Mouse (Mus musculus) neural tube, embryonic 13.5 days (tissue): ENCODE measurements around the gene 4931428F04Rik. TPM values are rescaled to one million over a fixed set of nuclear protein-coding genes. Genes with fewer than 3 reads are reported as not detected.

Source experiments
- ATAC-seq: fragments of 200-750 bp; cut with Nextera tagmentation; 2 replicates; pipeline ENCODE4 v1.8.0; 2017; ENCODE audit warnings: low read depth, mild to moderate bottlenecking, moderate TSS enrichment, moderate library complexity
- H3K27ac ChIP-seq: fragments of 300-500 bp; sonication (generic); replicated peaks from 2 replicates; pipeline ENCODE4 v1.5.1; 2015; ENCODE audit warnings: moderate library complexity, mild to moderate bottlenecking, inconsistent platforms
- H3K27me3 ChIP-seq: fragments of 300-500 bp; sonication (generic); 2 replicates; pipeline ENCODE4 v1.6.1; 2015; ENCODE audit warnings: mild to moderate bottlenecking, inconsistent platforms
- H3K36me3 ChIP-seq: fragments of 300-500 bp; sonication (generic); 2 replicates; pipeline ENCODE4 v1.6.1; 2015; ENCODE audit warnings: mild to moderate bottlenecking, inconsistent platforms
- H3K4me1 ChIP-seq: fragments of 300-500 bp; sonication (generic); replicated peaks from 2 replicates; pipeline ENCODE4 v1.6.1; 2015; ENCODE audit warnings: inconsistent platforms
- H3K4me2 ChIP-seq: fragments of 300-500 bp; sonication (generic); 2 replicates; pipeline ENCODE4 v1.6.1; 2015; ENCODE audit warnings: inconsistent platforms, mild to moderate bottlenecking, moderate library complexity
- H3K4me3 ChIP-seq: fragments of 300-500 bp; sonication (generic); 2 replicates; pipeline ENCODE4 v1.5.1; 2015; ENCODE audit warnings: mild to moderate bottlenecking, inconsistent platforms
- H3K9ac ChIP-seq: fragments of 300-500 bp; sonication (generic); 2 replicates; pipeline ENCODE4 v1.6.1; 2015; ENCODE audit warnings: moderate library complexity, mild to moderate bottlenecking, inconsistent platforms
- H3K9me3 ChIP-seq: fragments of 300-500 bp; sonication (generic); 2 replicates; pipeline ENCODE4 v1.6.1; 2016; ENCODE audit warnings: inconsistent platforms
- WGBS: fragments of 180-500 bp; shearing (Covaris S2); methylation state at CpG from one replicate; pipeline ENCODE4 v1.1.7; 2015; 5-methylcytosine and 5-hydroxymethylcytosine counted together
- polyA plus RNA-seq: library from polyadenylated mRNA; unstranded; fragments of >200 nt; fragmentation: Nextera tagmentation; extraction: Ambion mirVana; gene quantifications from 2 replicates; pipeline ENCODE4 v1.2.1, GENCODE M21; 2015

4931428F04Rik gene
- polyA plus RNA-seq, 1 experiment from 2014 or later: 124 TPM

- peaks cover 22% of the 10 kb centered on the region for H3K4me1 ChIP-seq
- H3K4me3 ChIP-seq: peak within 1 kb of the TSS; percentile 17; the same call in 1 of the 2 replicates
- no peaks in the 10 kb centered on the region for H3K9me3 ChIP-seq
- peak; percentile 37 for ATAC-seq
- WGBS: 11% methylated on average over 30 of the region's 30 CpGs
- peak within 1 kb of the TSS; percentile 54 for H3K9ac ChIP-seq
- H3K27me3 ChIP-seq: no peaks in the 10 kb centered on the region
- peak within 1 kb of the TSS; percentile 47 for H3K4me2 ChIP-seq
- H3K36me3 ChIP-seq: peaks cover 85% of the 10 kb centered on the region
- H3K27ac ChIP-seq: peak within 1 kb of the TSS; percentile 61
These were observed 15.8 kb upstream of the 4931428F04Rik start, which contains the start of gene Elmo3 for GRCm38 (mm10) chr8:105305211-105306145. Gene Elmo3, plus strand, starts transcription at chr8:105305601.

- Histone ChIP-seq H3K36me3 (peaks cover 87% of the 10 kb centered on the region), H3K27me3 (no peaks in the 10 kb centered on the region), H3K9ac (no peak overlapping the region), H3K4me3 (no peak overlapping the region), H3K9me3 (no peaks in the 10 kb centered on the region), H3K27ac (peak overlapping the region; percentile 34), H3K4me2 (no peak overlapping the region), H3K4me1 (peaks cover 22% of the 10 kb centered on the region)
- WGBS: 66% methylated on average over 9 of the region's 9 CpGs
- peak; percentile 24; the same call in 1 of the 2 replicates for ATAC-seq
These were observed 14.9 kb upstream of the 4931428F04Rik start for GRCm38 (mm10) chr8:105304325-105305210.

DNA sequence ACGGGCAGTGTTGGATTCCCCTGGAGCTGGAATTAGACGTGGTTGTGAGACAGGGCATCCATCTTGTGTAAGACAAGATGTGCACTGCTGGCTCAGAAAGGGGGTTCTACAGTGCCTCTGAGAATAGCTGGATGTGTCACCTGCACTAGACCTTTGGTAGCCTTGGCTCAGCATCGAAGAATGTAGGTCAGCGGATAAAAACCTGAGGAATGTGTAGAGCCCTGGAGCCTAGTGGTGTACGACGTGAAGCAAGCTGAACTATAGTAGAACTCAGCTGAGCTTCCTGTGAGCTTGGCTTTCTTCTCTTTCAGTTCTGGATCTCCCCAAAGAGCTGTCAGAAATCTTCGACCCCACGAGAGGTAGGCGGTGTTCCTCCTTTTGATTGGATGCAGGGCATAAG, 14.2 kb upstream of the 4931428F04Rik start:
- Histone ChIP-seq H3K36me3 (peaks cover 82% of the 10 kb centered on the region), H3K9me3 (no peaks in the 10 kb centered on the region), H3K9ac (no peak overlapping the region), H3K4me1 (peaks cover 26% of the 10 kb centered on the region), H3K27me3 (no peaks in the 10 kb centered on the region), H3K4me2 (no peak overlapping the region), H3K27ac (0 out of 2 replicates have a peak overlapping the region, but pooled peaks have one; percentile 34), H3K4me3 (no peak overlapping the region)
- ATAC-seq: no peak
- 83% methylated on average over 9 of the region's 9 CpGs for WGBS

GRCm38 (mm10) chr8:105303396-105303795, 13.7 kb upstream of the 4931428F04Rik start:
- H3K4me1 ChIP-seq: peaks cover 31% of the 10 kb centered on the region
- H3K4me2 ChIP-seq: no peak overlapping the region
- H3K9ac ChIP-seq: no peak overlapping the region
- 84% methylated on average over 8 of the region's 8 CpGs for WGBS
- no peak overlapping the region for H3K27ac ChIP-seq
- H3K36me3 ChIP-seq: peaks cover 77% of the 10 kb centered on the region
- H3K4me3 ChIP-seq: no peak overlapping the region
- no peak for ATAC-seq
- no peaks in the 10 kb centered on the region for H3K27me3 ChIP-seq
- no peaks in the 10 kb centered on the region for H3K9me3 ChIP-seq

GRCm38 (mm10) chr8:105299962-105300361, 10.3 kb upstream of the 4931428F04Rik start:
- Histone ChIP-seq H3K4me3 (no peak overlapping the region), H3K27me3 (no peaks in the 10 kb centered on the region; the same call in 1 of the 2 replicates), H3K4me2 (no peak overlapping the region), H3K27ac (no peak overlapping the region), H3K9me3 (no peaks in the 10 kb centered on the region), H3K4me1 (peaks cover 29% of the 10 kb centered on the region), H3K36me3 (peaks cover 55% of the 10 kb centered on the region), H3K9ac (no peak overlapping the region)
- WGBS: 93% methylated on average over 8 of the region's 8 CpGs
- no peak for ATAC-seq

DNA sequence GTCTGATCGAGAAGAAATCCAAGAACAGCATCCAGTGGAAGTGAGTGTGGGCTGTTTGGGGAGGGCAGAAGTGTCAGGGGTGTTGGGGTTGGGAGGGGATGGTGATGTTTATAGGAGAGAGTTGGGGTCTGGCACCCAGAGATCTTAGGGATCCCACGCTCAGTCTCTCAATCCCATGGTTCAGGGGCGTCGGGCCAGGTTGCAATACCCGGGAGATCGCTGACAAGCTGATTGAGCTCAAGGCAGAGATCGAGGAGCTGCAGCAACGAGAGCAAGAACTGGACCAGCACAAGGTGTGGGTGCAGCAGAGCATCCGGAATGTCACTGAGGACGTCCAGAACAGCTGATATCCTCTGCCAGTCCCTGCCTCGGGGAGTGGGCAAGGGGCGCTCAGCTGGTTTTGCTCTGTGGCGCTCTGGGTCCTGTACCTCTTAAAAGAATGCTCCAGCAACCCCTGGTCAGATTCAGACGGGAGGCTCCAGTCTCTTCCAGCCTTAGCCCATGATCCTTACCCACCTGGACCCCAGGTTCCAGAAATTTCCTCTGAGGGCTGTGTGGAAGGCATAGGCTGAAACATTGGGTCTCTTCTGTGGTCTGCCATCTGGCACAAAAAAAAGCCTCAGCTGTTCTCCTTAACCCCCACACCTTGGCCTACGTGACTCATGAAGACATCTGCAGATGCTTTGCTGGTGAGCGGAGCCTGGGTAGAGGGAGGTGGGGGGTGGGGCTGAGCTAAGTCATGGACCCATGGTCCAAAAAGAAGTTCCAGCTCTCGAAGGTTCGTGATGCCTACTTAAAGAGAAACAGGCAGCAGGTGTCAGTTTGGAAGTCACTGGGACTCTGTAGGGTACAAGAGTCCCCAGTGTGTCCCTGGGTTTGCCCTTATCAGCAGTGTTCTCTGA, 8.9 kb upstream of the 4931428F04Rik start:
- WGBS: 62% methylated on average over 18 of the region's 18 CpGs
- Histone ChIP-seq H3K4me1 (peaks cover 21% of the 10 kb centered on the region), H3K9ac (peak overlapping the region; percentile 96), H3K27ac (0 out of 2 replicates have a peak overlapping the region, but pooled peaks have one; percentile 67), H3K9me3 (no peaks in the 10 kb centered on the region), H3K36me3 (peaks cover 41% of the 10 kb centered on the region), H3K4me2 (peak overlapping the region; percentile 99), H3K4me3 (peak overlapping the region; percentile 98), H3K27me3 (peaks cover 4% of the 10 kb centered on the region)
- ATAC-seq: no peak

DNA sequence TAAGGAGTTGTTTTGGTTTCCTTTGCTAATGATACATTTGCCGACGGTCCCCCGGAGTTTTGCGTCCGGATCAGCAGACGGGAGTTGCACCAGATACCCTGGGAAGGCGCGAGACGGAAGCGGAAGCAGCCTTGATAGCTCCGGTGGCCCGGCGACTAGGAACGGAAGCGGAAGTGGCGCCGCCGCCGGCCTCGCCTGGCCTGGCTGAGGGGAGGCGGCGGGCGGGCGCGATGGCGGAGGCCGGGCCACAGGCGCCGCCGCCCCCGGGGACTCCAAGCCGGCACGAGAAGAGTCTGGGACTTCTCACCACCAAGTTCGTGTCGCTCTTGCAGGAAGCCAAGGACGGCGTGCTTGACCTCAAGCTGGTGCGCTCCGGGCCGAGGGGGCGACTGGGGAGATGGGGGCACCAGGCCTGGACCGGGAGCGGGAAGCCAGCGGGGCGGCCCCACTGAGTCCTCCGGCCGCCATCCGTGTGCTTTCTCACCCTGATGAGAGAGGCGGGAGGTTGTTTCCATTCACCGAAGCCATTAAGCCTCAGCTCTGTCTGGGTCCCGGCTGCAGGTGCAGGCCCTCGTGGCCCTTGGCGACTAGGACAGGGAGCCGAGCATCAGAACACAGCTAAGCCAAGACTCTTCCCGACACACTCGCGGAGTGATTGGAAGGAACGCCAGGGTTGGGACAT, 8.0 kb upstream of the 4931428F04Rik start, which contains the start of gene E2f4:
TSS of gene E2f4 (plus strand) at position 153 of the 682 bp plus-strand sequence.
- WGBS: under 1% methylated on average over 58 of the region's 58 CpGs
- no peaks in the 10 kb centered on the region for H3K9me3 ChIP-seq
- peak within 1 kb of the TSS; percentile 96 for H3K9ac ChIP-seq

GRCm38 (mm10) chr8:105295895-105296573, 6.4 kb upstream of the 4931428F04Rik start, which contains the start of gene Exoc3l:
Gene Exoc3l, minus strand, starts transcription at chr8:105296101.
- Histone ChIP-seq H3K9me3 (no peaks in the 10 kb centered on the region), H3K27ac (peak within 1 kb of the TSS; percentile 65), H3K4me3 (peak within 1 kb of the TSS; percentile 98), H3K4me1 (peaks cover 24% of the 10 kb centered on the region), H3K36me3 (peaks cover 17% of the 10 kb centered on the region), H3K4me2 (peak within 1 kb of the TSS; percentile 99), H3K27me3 (peaks cover 7% of the 10 kb centered on the region), H3K9ac (0 out of 2 replicates have a peak within 1 kb of the TSS, but pooled peaks have one; percentile 22)
- ATAC-seq: no peak
- 67% methylated on average over 11 of the region's 11 CpGs for WGBS

More for the DNA sequence above, 8.0 kb upstream of the 4931428F04Rik start, which contains the start of gene E2f4:
- Histone ChIP-seq H3K27ac (peak within 1 kb of the TSS; percentile 67), H3K4me3 (peak within 1 kb of the TSS; percentile 98), H3K4me2 (peak within 1 kb of the TSS; percentile 99), H3K36me3 (peaks cover 32% of the 10 kb centered on the region), H3K27me3 (peaks cover 7% of the 10 kb centered on the region), H3K4me1 (peaks cover 21% of the 10 kb centered on the region)
- ATAC-seq: peak; percentile 91

GRCm38 (mm10) chr8:105295256-105295655, 5.6 kb upstream of the 4931428F04Rik start:
- H3K27me3 ChIP-seq: peaks cover 7% of the 10 kb centered on the region
- peak overlapping the region; percentile 12 for H3K4me3 ChIP-seq
- H3K9me3 ChIP-seq: no peaks in the 10 kb centered on the region
- H3K9ac ChIP-seq: 0 out of 2 replicates have a peak overlapping the region, but pooled peaks have one; percentile 22
- WGBS: 71% methylated on average over 11 of the region's 11 CpGs
- H3K4me1 ChIP-seq: peaks cover 32% of the 10 kb centered on the region
- H3K4me2 ChIP-seq: peak overlapping the region; percentile 25
- ATAC-seq: no peak
- H3K27ac ChIP-seq: 0 out of 2 replicates have a peak overlapping the region, but pooled peaks have one; percentile 33
- peaks cover 9% of the 10 kb centered on the region for H3K36me3 ChIP-seq

- WGBS: 70% methylated on average over 9 of the region's 9 CpGs
- no peak for ATAC-seq
- Histone ChIP-seq H3K9ac (no peak overlapping the region), H3K27me3 (peaks cover 7% of the 10 kb centered on the region), H3K4me2 (peak overlapping the region; percentile 25), H3K9me3 (no peaks in the 10 kb centered on the region), H3K36me3 (peaks cover 4% of the 10 kb centered on the region), H3K27ac (no peak overlapping the region), H3K4me3 (peak overlapping the region; percentile 12), H3K4me1 (peaks cover 37% of the 10 kb centered on the region)
These were observed 5.1 kb upstream of the 4931428F04Rik start for GRCm38 (mm10) chr8:105294776-105295175.
